In the genomic region with DNA sequence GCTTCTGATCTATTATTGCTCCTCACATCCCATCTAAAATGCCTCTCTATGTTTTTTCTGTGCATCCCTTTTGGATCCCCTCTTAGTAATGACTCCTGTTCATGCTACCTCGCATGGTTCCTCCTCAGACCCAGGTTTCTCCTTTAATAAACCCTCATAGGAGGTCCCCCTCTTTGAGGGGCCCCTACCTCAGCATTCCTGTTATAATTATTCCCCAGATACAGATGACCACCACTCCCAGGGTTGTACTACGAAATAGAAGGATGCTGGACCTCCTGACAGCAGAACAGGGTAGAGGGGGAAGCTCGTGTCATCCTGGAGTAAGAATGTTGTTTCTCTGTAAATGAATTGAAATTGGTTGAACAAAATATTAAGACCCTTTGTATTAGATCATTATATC, we compare ENCODE assay signal across 9 mouse cellular contexts. TPM values are rescaled to one million over a fixed set of nuclear protein-coding genes. Genes with fewer than 3 reads are reported as not detected.
DNase-seq lines count a peak whose midpoint lies in the region; ATAC-seq and TF ChIP-seq lines count a peak whose summit lies in the region.
"Had no signal": no experiment of that assay in that cellular context is flagged by ENCODE, and none has a peak within 500 bp of the region (broad histone marks: within the 10 kb centered on the region; RNA-seq: fewer than 3 reads in every experiment).

A gene (plus strand): TSS at position 301 of the 400 bp plus-strand sequence.

- ATAC-seq in forebrain, embryonic 14.5 days, result no peak
- no peak for ATAC-seq in liver, embryonic 15.5 days (ENCODE audit: insufficient read depth)

- no peaks in the 10 kb centered on the region for H3K79me3 ChIP-seq in C2C12 (ENCODE audit: low read depth)

- H3ac ChIP-seq in C2C12 (ENCODE audit: control insufficient read depth, insufficient read length, low read depth), result no peak within 1 kb of the TSS

- no peaks in the 10 kb centered on the region for H3K9me3 ChIP-seq in heart, embryonic 10.5 days
- H3K9me3 ChIP-seq in forebrain, embryonic 14.5 days (replicated peaks; ENCODE audit: control insufficient read depth, low read length), result no peaks in the 10 kb centered on the region
- no peaks in the 10 kb centered on the region for H3K9me3 ChIP-seq in liver, embryonic 15.5 days (replicated peaks)

- peak within 1 kb of the TSS; percentile 91 for H3K4me3 ChIP-seq in heart, embryonic 10.5 days
- H3K4me3 ChIP-seq in C2C12 (ENCODE audit: insufficient read depth, poor library complexity, severe bottlenecking), result peak within 1 kb of the TSS; percentile 25
- peak within 1 kb of the TSS; percentile 70 for H3K4me3 ChIP-seq in forebrain, embryonic 14.5 days (ENCODE audit: low read depth, low read length)
- H3K4me3 ChIP-seq in liver, embryonic 15.5 days (replicated peaks), result peak within 1 kb of the TSS; percentile 67

- DNase-seq in heart, embryonic 10.5 days (ENCODE audit: low spot score), result no peak
- DNase-seq in heart, postnatal 10 days, result no peak
- DNase-seq in forebrain, embryonic 14.5 days (ENCODE audit: low spot score), result no peak
- DNase-seq in cerebellum, adult 11 months, result no peak
- DNase-seq in gastrocnemius, postnatal 36 days, result no peak
- no peak for DNase-seq in urinary bladder, adult 18-20 months (ENCODE audit: low spot score in 2 of 2)
- DNase-seq: cerebellum, adult 18-20 months had no signal

- intact Hi-C loops in heart, postnatal 10 days (cut with DNase I), result no loop called here
- intact Hi-C loops in gastrocnemius, postnatal 36 days (cut with DNase I), result no loop called here

- H3K9ac ChIP-seq in forebrain, embryonic 14.5 days (ENCODE audit: low read length), result peak within 1 kb of the TSS; percentile 84; the same call in 1 of the 2 replicates
- H3K9ac ChIP-seq in liver, embryonic 15.5 days, result no peak within 1 kb of the TSS

- H3K36me3 ChIP-seq in heart, embryonic 10.5 days, result 0 out of 2 replicates have a peak, but pooled peaks cover 5% of the 10 kb centered on the region
- H3K36me3 ChIP-seq in C2C12 (ENCODE audit: control insufficient read depth, insufficient read depth), result no peaks in the 10 kb centered on the region
- H3K36me3 ChIP-seq in forebrain, embryonic 14.5 days (ENCODE audit: control insufficient read depth, insufficient read depth, low read length), result no peaks in the 10 kb centered on the region
- no peaks in the 10 kb centered on the region for H3K36me3 ChIP-seq in liver, embryonic 15.5 days (replicated peaks)

- H3K27ac ChIP-seq in heart, embryonic 10.5 days, result peak within 1 kb of the TSS; percentile 91
- no peak within 1 kb of the TSS for H3K27ac ChIP-seq in forebrain, embryonic 14.5 days (ENCODE audit: low read depth, low read length)
- H3K27ac ChIP-seq in liver, embryonic 15.5 days (replicated peaks), result no peak within 1 kb of the TSS

- H3K27me3 ChIP-seq in heart, embryonic 10.5 days (ENCODE audit: insufficient read depth, poor library complexity, severe bottlenecking), result peaks cover 10% of the 10 kb centered on the region; the same call in 1 of the 2 replicates
- H3K27me3 ChIP-seq in C2C12 (ENCODE audit: control insufficient read depth, insufficient read depth, insufficient read length), result no peaks in the 10 kb centered on the region
- no peaks in the 10 kb centered on the region for H3K27me3 ChIP-seq in forebrain, embryonic 14.5 days (replicated peaks; ENCODE audit: control insufficient read depth, insufficient read depth, low read length)
- peaks cover 5% of the 10 kb centered on the region; the same call in 1 of the 2 replicates for H3K27me3 ChIP-seq in liver, embryonic 15.5 days

- WGBS in heart, embryonic 10.5 days, result 72% methylated on average over 3 of the region's 3 CpGs
- 87% methylated on average over 3 of the region's 3 CpGs for WGBS in forebrain, embryonic 14.5 days
- 58% methylated on average over 3 of the region's 3 CpGs for WGBS in liver, embryonic 15.5 days (ENCODE audit: insufficient replicate concordance)

- H3K4me1 ChIP-seq in heart, embryonic 10.5 days, result 0 out of 2 replicates have a peak, but pooled peaks cover 6% of the 10 kb centered on the region
- no peaks in the 10 kb centered on the region for H3K4me1 ChIP-seq in forebrain, embryonic 14.5 days (ENCODE audit: control insufficient read depth, insufficient read depth, low read length)
- H3K4me1 ChIP-seq in liver, embryonic 15.5 days (replicated peaks), result peaks cover 10% of the 10 kb centered on the region; the same call in 1 of the 2 replicates

- peak within 1 kb of the TSS; percentile 89 for H3K4me2 ChIP-seq in forebrain, embryonic 14.5 days (ENCODE audit: low read length)
- peak within 1 kb of the TSS; percentile 88 for H3K4me2 ChIP-seq in liver, embryonic 15.5 days

- TF ChIP-seq CTCF in C2C12 (IDR thresholded peaks at IDR 0.05; ENCODE audit: control insufficient read depth, insufficient read depth, insufficient read length), result no peak

- H3K79me2 ChIP-seq in C2C12 (ENCODE audit: control insufficient read depth, insufficient read depth), result no peaks in the 10 kb centered on the region

TF ChIP-seq in C2C12, 6 proteins besides CTCF, POLR2A, EP300 and RAD21:
- TF ChIP-seq USF1 (IDR thresholded peaks at IDR 0.05; ENCODE audit: low read depth) (no peak), MYOD1 (IDR thresholded peaks at IDR 0.05; ENCODE audit: control insufficient read depth, insufficient read length, low read depth) (no peak), MYOG (IDR thresholded peaks at IDR 0.05; ENCODE audit: control insufficient read depth, extremely low read depth, insufficient read length) (no peak), MAX (IDR thresholded peaks at IDR 0.05) (no peak), FOSL1 (IDR thresholded peaks at IDR 0.05; ENCODE audit: insufficient read depth, low read length, poor library complexity, severe bottlenecking) (no peak), CEBPB (IDR thresholded peaks at IDR 0.05; ENCODE audit: low read depth) (no peak)

RNA-seq across cellular contexts. Expression of the gene that starts here (rescaled TPM):
- polyA plus RNA-seq in heart, embryonic 10.5 days (2016; fragmentation: Nextera tagmentation; extraction: Ambion mirVana), result 2.4 and 3.0 TPM in 2 replicates
- total RNA-seq in heart, postnatal 10 days (2021), result 1 to 10 TPM; 4.6 to 6.4 TPM
- 0.40 TPM for polyA plus RNA-seq in C2C12 (2012; fragmentation: generic; extraction: Trizol)
- 1.3 and 1.4 TPM in 2 replicates for polyA plus RNA-seq in forebrain, embryonic 14.5 days (2014; fragmentation: Nextera tagmentation; extraction: Ambion mirVana)
- polyA plus RNA-seq in liver, embryonic 15.5 days (2015; fragmentation: Nextera tagmentation; extraction: Ambion mirVana), result 0.68 and 0.90 TPM in 2 replicates
- 1 to 10 TPM; 3.3 to 3.4 TPM for total RNA-seq in gastrocnemius, postnatal 36 days (2021)

Comparison
In these comparisons a context has a peak if more than half of its experiments do, and no peak if none do; other contexts are left out.
1. H3K4me3 ChIP-seq: peak in every context shown above with its lines; median percentile 91 in heart, embryonic 10.5 days; 70 in forebrain, embryonic 14.5 days; 67 in liver, embryonic 15.5 days; 25 in C2C12.